Mouse (Mus musculus) fibroblast of lung, adult 2 months (primary cell): ENCODE measurements around the gene Def8.

Experiments used
- DNase-seq: peaks from one replicate; pipeline ENCODE4 v3.0.0-alpha.2; 2011; ENCODE audit warnings: low read depth

Def8 gene

GRCm38 (mm10) chr8:123491280-123492075 is 68.2 kb downstream of the Def8 start:
- no peak for DNase-seq

DNA sequence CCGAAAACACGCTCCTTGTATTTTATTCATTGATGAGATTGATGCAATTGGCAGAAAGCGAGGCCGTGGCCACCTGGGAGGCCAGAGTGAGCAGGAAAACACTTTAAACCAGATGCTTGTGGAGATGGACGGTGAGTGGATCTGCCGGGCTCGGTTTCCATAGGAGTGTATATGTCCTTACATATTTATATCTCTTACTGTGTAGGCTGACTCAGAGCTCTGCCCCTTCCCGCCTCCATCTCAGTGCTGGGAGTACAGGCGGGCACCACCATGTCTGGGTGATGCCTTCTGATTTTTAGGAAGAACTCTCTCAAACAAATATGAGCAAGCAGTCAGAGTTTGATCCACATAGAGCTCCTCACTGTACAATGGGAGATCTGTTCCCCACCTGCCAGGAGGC is 69.6 kb downstream of the Def8 start:
- DNase-seq = no peak

DNA sequence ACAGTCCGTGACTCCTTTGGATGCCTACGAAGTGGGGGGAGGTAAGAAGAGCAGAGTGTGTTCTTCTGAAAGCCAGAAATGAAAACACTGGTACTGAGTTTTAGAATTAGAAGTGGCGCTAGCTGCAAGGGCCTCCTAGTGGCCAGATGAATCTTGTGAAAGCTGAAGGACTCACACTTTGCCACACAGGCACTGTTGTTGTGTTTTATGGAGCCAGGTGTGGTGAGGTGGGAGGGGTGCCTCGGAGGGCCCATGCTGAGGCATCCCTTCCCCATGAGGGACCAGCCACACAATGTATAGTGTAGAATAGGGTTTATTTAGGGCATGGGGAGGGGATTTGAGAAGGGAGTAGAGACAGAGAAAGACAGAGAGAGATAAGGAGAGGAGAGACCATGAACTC is 74.4 kb downstream of the Def8 start:
- DNase-seq = no peak

- DNase-seq = no peak
Measured at GRCm38 (mm10) chr8:123498963-123499362, 75.6 kb downstream of the Def8 start.

DNA sequence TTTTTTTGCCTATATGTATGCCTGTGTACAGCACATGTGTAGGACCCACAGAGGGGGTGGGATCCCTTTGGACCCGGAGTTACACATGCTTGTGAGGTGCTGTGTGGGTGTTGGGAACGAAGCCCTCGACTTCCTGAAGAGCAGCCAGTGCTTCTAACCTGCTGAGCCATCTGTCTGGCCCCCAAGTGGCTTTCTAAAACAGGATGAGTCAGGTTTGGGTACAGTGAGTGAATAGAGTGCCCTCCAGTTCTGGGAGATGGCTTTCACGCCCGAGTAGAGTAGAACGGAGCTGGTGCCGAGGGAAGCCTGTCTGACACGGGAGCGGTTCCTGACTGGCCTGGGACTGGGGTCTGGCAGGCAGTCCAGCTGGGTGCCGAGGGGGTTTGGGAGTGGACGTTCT is 76.2 kb downstream of the Def8 start:
- no peak for DNase-seq

DNA sequence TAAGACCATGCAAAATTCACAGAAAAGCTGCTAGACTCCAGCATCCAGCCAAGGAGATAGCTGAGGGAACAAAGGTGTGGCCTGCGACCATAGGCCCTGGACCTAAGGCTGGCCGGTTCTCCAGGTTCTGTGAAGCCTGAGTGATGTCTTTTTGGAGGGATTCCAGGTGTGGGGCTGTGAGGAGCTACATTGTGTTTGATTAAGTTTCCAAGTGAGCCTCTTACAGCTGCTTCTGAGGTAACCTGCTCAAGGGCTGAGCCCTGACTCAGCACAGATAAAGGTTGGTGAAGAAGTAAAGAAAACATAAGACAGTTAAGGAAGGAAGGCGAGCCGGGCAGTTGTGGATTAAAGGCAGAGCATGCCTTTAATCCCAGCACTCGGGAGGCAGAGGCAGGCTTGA is 78.9 kb downstream of the Def8 start:
- DNase-seq = no peak

DNA sequence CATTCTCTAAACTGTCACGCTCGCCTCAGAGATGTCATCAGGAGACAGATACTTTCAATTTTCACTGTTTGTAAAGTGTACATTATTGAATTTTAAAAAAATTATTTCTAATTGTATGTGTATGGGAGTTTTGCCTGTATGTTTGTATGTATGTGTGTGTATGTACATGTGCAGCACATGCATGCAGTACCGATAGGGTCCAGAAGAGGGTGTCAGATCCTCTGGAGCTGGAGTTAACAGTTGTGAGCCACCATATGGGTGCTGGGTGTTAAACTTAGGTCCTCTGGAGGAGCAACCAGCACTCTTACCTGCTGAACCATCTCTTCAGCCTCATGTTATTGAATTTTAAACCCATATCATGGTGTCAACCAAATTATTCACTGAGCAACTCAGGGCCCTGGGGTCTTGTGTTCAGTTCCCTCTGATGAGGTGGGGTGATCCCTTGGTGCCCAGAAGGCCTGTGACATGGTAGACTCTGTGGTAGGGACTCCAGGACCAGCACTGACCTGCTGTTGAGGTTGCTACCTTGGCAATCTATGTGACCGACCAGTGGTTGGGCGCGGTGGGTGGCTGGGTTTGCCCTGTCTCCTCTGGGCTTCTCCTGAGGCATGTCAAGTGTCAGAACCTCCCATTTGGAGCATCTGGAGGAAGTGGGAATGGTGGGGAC is 80.6 kb downstream of the Def8 start:
- DNase-seq = no peak

DNA sequence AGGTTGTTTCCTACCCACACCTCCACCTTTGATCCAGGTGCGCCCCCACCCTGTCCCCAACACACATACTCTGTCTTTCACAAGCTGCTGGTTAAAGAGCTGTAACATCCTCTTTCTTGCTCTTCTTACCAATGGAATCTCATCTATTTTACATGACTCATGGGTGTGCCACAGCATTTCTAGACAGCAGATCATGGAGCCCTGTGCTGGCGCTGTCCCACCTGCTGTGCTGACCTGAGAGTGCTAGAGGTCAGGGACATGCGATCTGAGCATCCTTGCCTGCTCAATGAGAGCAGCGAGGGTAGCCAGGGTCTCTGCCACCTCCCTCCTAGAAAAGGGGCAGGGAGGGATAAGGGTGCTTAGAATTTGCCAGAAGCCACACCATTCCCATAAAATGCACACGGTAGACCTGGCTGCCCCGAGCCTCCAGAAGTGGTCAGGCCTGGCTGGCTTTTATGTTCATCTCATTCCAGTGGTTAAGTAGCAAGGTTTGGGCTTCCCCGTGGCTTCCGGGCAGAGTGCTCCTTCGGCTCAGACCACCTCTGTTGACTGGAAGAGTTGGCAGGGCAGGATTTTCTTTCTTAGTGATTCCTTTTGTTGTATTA is 81.4 kb downstream of the Def8 start:
- DNase-seq = no peak

- no peak for DNase-seq
Measured at GRCm38 (mm10) chr8:123505267-123505666, 81.9 kb downstream of the Def8 start.

- DNase-seq = no peak
Measured at GRCm38 (mm10) chr8:123505695-123506094, 82.4 kb downstream of the Def8 start.

DNA sequence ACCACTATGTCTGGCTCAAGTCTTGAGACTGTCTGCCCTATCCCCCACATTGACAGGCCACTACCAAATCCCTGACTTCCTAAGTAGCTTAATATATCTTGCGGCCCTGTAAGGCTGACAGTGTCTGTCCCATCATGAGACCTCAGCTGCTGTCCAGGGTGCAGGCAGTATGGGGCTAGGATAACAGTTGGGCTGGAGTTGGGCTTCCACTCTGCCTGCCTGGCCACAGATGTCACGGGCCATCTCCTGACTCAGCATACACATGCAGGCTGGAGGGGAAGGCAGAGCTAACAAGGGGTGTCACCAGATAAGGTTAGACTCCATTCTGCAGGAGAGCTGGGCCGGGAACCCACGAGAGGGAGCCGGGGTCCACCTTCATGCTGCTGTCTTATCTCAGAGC is 83.8 kb downstream of the Def8 start:
- DNase-seq = no peak

DNA sequence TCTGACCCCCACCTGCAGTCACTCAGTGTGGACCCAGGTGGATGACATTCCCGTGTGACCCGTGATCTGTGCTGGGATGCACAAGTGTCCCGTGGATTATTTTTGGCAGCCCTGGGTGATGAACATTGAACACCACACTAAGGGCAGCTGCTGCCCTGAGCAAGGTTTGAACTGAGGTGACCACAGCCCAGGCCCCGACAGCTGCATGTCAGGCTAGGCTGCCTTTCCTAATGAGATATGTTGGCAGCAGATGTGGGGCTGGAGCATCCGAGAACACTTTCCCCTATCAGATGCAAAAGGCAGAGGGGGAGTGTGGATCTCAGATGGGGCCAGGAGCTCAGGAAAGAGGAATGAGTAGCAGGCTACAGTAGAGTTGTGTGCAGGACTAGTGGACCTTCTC is 87.5 kb downstream of the Def8 start:
- DNase-seq = no peak
